Mouse (Mus musculus) c-Kit-positive CD71-positive TER-119-positive erythroid progenitor cells, embryonic 14.5 days (primary cell): Measurements from ENCODE around the gene Ufd1.
"Not testable (repeated sequence)": the region's sequence is repeated elsewhere in the genome, so short reads cannot be mapped to it uniquely, and the experiment has no call there.

Experiments
- DNase-seq: peaks from one replicate; pipeline ENCODE4 v3.0.0-alpha.2; 2013; ENCODE audit warnings: low spot score

Gene Ufd1

GRCm38 (mm10) chr16:18811032-18811431, 547 bp upstream of the Ufd1 start:
- DNase-seq: no peak

- no peak for DNase-seq
Measured at GRCm38 (mm10) chr16:18812385-18812910, 869 bp downstream of the Ufd1 start.

GRCm38 (mm10) chr16:18822356-18822755, 10.8 kb downstream of the Ufd1 start:
- DNase-seq: no peak

- DNase-seq: no peak
Measured at GRCm38 (mm10) chr16:18822925-18823324, 11.3 kb downstream of the Ufd1 start.

- DNase-seq: no peak
Measured at GRCm38 (mm10) chr16:18828630-18829029, 17.1 kb downstream of the Ufd1 start.

GRCm38 (mm10) chr16:18829102-18829501, 17.5 kb downstream of the Ufd1 start:
- no peak for DNase-seq

GRCm38 (mm10) chr16:18833486-18833885, 21.9 kb downstream of the Ufd1 start:
- DNase-seq: no peak

- DNase-seq: no peak
Measured at GRCm38 (mm10) chr16:18836073-18836467, 24.5 kb downstream of the Ufd1 start.

GRCm38 (mm10) chr16:18836468-18837208, 25.1 kb downstream of the Ufd1 start, which contains the start of the genes 2510002D24Rik and Gm28539:
Gene 2510002D24Rik, plus strand, starts transcription at chr16:18836578.
Gene Gm28539, plus strand, starts transcription at chr16:18836584.
- peak; percentile 91 for DNase-seq

GRCm38 (mm10) chr16:18838346-18838745, 26.8 kb downstream of the Ufd1 start:
- no peak for DNase-seq

GRCm38 (mm10) chr16:18846301-18846820, 34.8 kb downstream of the Ufd1 start:
- DNase-seq: no peak

GRCm38 (mm10) chr16:18849521-18850190, 38.1 kb downstream of the Ufd1 start:
- DNase-seq: not testable (repeated sequence)

GRCm38 (mm10) chr16:18858551-18858950, 47.0 kb downstream of the Ufd1 start:
- DNase-seq: peak; percentile 63

GRCm38 (mm10) chr16:18860186-18860585, 48.6 kb downstream of the Ufd1 start:
- no peak for DNase-seq

GRCm38 (mm10) chr16:18870495-18870894, 58.9 kb downstream of the Ufd1 start:
- DNase-seq: peak; percentile 22

- DNase-seq: no peak
Measured at GRCm38 (mm10) chr16:18876091-18876441, 64.5 kb downstream of the Ufd1 start.

- DNase-seq: peak; percentile 89
Measured at GRCm38 (mm10) chr16:18876442-18877308, 65.1 kb downstream of the Ufd1 start, which contains the start of the genes Mrpl40 and Hira. Gene Mrpl40, minus strand, starts transcription at chr16:18876862. Gene Hira, plus strand, starts transcription at chr16:18877037.

GRCm38 (mm10) chr16:18877386-18878090, 66.0 kb downstream of the Ufd1 start:
- peak; percentile 65 for DNase-seq

- DNase-seq: no peak
Measured at GRCm38 (mm10) chr16:18878091-18878720, 66.6 kb downstream of the Ufd1 start.

- no peak for DNase-seq
Measured at GRCm38 (mm10) chr16:18884044-18884443, 72.5 kb downstream of the Ufd1 start.
